ENCODE assay signal across 36 mouse cellular contexts in genomic region chr7:46347692-46348091, GRCm38 (mm10). TPM values are rescaled to one million over a fixed set of nuclear protein-coding genes. Genes with fewer than 3 reads are reported as not detected.
DNase-seq lines count a peak whose midpoint lies in the region; ATAC-seq lines count a peak whose summit lies in the region.
"Had no signal": no experiment of that assay in that cellular context is flagged by ENCODE, and none has a peak within 500 bp of the region (broad histone marks: within the 10 kb centered on the region; RNA-seq: fewer than 3 reads in every experiment).

No protein-coding gene starts in this region.

- no peak overlapping the region for H3K4me3 ChIP-seq in embryonic facial prominence, embryonic 14.5 days (ENCODE audit: low read depth, low read length)
- H3K4me3 ChIP-seq: embryonic facial prominence, embryonic 13.5 days; erythroblast, embryonic 14.5 days; heart, embryonic 10.5 days; heart, embryonic 15.5 days; kidney, embryonic 15.5 days; limb, embryonic 12.5 days; liver, embryonic 15.5 days; midbrain, embryonic 10.5 days; neural tube, embryonic 12.5 days had no signal

- no peak overlapping the region for H3K4me2 ChIP-seq in embryonic facial prominence, embryonic 14.5 days (ENCODE audit: low read depth, low read length)
- H3K4me2 ChIP-seq: embryonic facial prominence, embryonic 13.5 days; heart, embryonic 15.5 days; kidney, embryonic 15.5 days; limb, embryonic 12.5 days; liver, embryonic 15.5 days; lung, embryonic 14.5 days; neural tube, embryonic 12.5 days had no signal

- WGBS in embryonic facial prominence, embryonic 14.5 days: 88% methylated on average over 2 of the region's 4 CpGs

- H3K27me3 ChIP-seq in embryonic facial prominence, embryonic 14.5 days (replicated peaks; ENCODE audit: control insufficient read depth, insufficient read depth, low read length): peaks cover 39% of the 10 kb centered on the region

- H3K9me3 ChIP-seq in embryonic facial prominence, embryonic 14.5 days (ENCODE audit: control insufficient read depth, low read length): no peaks in the 10 kb centered on the region
- H3K9me3 ChIP-seq: embryonic facial prominence, embryonic 13.5 days; heart, embryonic 10.5 days; heart, embryonic 15.5 days; kidney, embryonic 15.5 days; limb, embryonic 12.5 days; liver, embryonic 15.5 days; midbrain, embryonic 10.5 days; neural tube, embryonic 12.5 days had no signal

- no peak for ATAC-seq in embryonic facial prominence, embryonic 14.5 days (ENCODE audit: low read depth)
- ATAC-seq: forebrain, embryonic 16.5 days; intestine, postnatal 0 days; midbrain, embryonic 16.5 days; Patski had no signal

- no peaks in the 10 kb centered on the region for H3K36me3 ChIP-seq in embryonic facial prominence, embryonic 14.5 days (ENCODE audit: control insufficient read depth, insufficient read depth, low read length)
- H3K36me3 ChIP-seq: embryonic facial prominence, embryonic 13.5 days; heart, embryonic 10.5 days; heart, embryonic 15.5 days; kidney, embryonic 15.5 days; limb, embryonic 12.5 days; liver, embryonic 15.5 days; midbrain, embryonic 10.5 days; neural tube, embryonic 12.5 days had no signal

- H3K9ac ChIP-seq in embryonic facial prominence, embryonic 14.5 days (ENCODE audit: low read depth, low read length): no peak overlapping the region
- H3K9ac ChIP-seq: embryonic facial prominence, embryonic 13.5 days; heart, embryonic 15.5 days; kidney, embryonic 15.5 days; limb, embryonic 12.5 days; liver, embryonic 15.5 days; lung, embryonic 14.5 days; neural tube, embryonic 12.5 days had no signal

- no peak overlapping the region for H3K27ac ChIP-seq in embryonic facial prominence, embryonic 14.5 days (replicated peaks; ENCODE audit: low read depth, low read length)
- H3K27ac ChIP-seq: embryonic facial prominence, embryonic 13.5 days; heart, embryonic 10.5 days; heart, embryonic 15.5 days; kidney, embryonic 15.5 days; limb, embryonic 12.5 days; liver, embryonic 15.5 days; midbrain, embryonic 10.5 days; neural tube, embryonic 12.5 days; stomach, postnatal 0 days had no signal

- no peaks in the 10 kb centered on the region for H3K4me1 ChIP-seq in embryonic facial prominence, embryonic 14.5 days (ENCODE audit: control insufficient read depth, insufficient read depth, low read length)
- H3K4me1 ChIP-seq: heart, embryonic 15.5 days; kidney, embryonic 15.5 days; limb, embryonic 12.5 days; liver, embryonic 15.5 days had no signal

- DNase-seq in gastrocnemius, adult 18-20 months (ENCODE audit: low spot score): peak; percentile 51
- DNase-seq in gastrocnemius, postnatal 4 days (ENCODE audit: low spot score in 2 of 2): no peak
- peak; percentile 9 for DNase-seq in kidney, postnatal 10 days
- DNase-seq in kidney, adult 11 months: no peak
- peak; percentile 11 for DNase-seq in embryonic facial prominence, embryonic 14.5 days (ENCODE audit: low spot score)
- DNase-seq in skeletal muscle tissue, adult 2 months (ENCODE audit: low read depth, low spot score): peak; percentile 83
- DNase-seq in adrenal gland, adult 18-20 months (ENCODE audit: low spot score in 2 of 2): no peak
- DNase-seq: adrenal gland, postnatal 25 days; cerebellum, adult 11-12 months; cerebellum, adult 9-11 months; kidney, postnatal 36 days; lung, embryonic 14.5 days; right cerebral cortex, adult 18-20 months; thymus, postnatal 4 days had no signal

RNA-seq across cellular contexts. Expression of gene Myod1, which starts 28.6 kb away (rescaled TPM):
- total RNA-seq in gastrocnemius, adult 18-20 months (2021): 10 to 100 TPM; 14.9 to 15.5 TPM
- total RNA-seq in gastrocnemius, postnatal 4 days (2021): 10 to 100 TPM; 63.8 to 76.5 TPM
- polyA plus RNA-seq in embryonic facial prominence, embryonic 14.5 days (2014; fragmentation: Nextera tagmentation; extraction: Ambion mirVana): 46.5 and 50.7 TPM in 2 replicates
- not detected for total RNA-seq in adrenal gland, adult 18-20 months (2021)
- total RNA-seq: adrenal gland, postnatal 25 days; heart, postnatal 25 days; layer of hippocampus, postnatal 25 days; left cerebral cortex, postnatal 10 days; liver, adult 2 months; megakaryocyte progenitor cell, adult 5-6 weeks; MEL had no signal
- polyA plus RNA-seq: erythroblast, embryonic 14.5 days; forebrain, embryonic 11.5 days; gonadal fat pad, adult 2 months; intestine, postnatal 0 days; liver, adult 2 months; midbrain, embryonic 10.5 days; Patski had no signal

RNA-seq across cellular contexts. Expression of gene Kcnc1, which starts 48.6 kb away (rescaled TPM):
- 10 to 100 TPM; 59.0 to 67.2 TPM for total RNA-seq in gastrocnemius, adult 18-20 months (2021)
- 10 to 100 TPM; 15.8 to 20.2 TPM for total RNA-seq in gastrocnemius, postnatal 4 days (2021)
- 0.69 and 1.1 TPM in 2 replicates for polyA plus RNA-seq in embryonic facial prominence, embryonic 14.5 days (2014; fragmentation: Nextera tagmentation; extraction: Ambion mirVana)
- total RNA-seq in adrenal gland, adult 18-20 months (2021): under 1 TPM; 0.19 to 0.36 TPM
- total RNA-seq: MEL had no signal
- polyA plus RNA-seq: heart, embryonic 15.5 days; liver, adult 2 months; liver, embryonic 15.5 days had no signal

Comparison
In these comparisons a context has a peak if more than half of its experiments do, and no peak if none do; other contexts are left out.
1. DNase-seq: peak in gastrocnemius, adult 18-20 months (single experiment), kidney, postnatal 10 days (single experiment), embryonic facial prominence, embryonic 14.5 days (single experiment) and skeletal muscle tissue, adult 2 months (single experiment); none in gastrocnemius, postnatal 4 days (0 of 2), kidney, adult 11 months (single experiment) and adrenal gland, adult 18-20 months (0 of 2).
2. RNA of gene Myod1, which starts 28.6 kb away (total RNA-seq): 63.8 to 76.5 TPM in gastrocnemius, postnatal 4 days and 14.9 to 15.5 TPM in gastrocnemius, adult 18-20 months; not detected in adrenal gland, adult 18-20 months; every median in the first group is over 10 times any median in the second.
3. RNA of gene Kcnc1, which starts 48.6 kb away (total RNA-seq): 59.0 to 67.2 TPM in gastrocnemius, adult 18-20 months and 15.8 to 20.2 TPM in gastrocnemius, postnatal 4 days; 0.19 to 0.36 TPM in adrenal gland, adult 18-20 months; every median in the first group is over 10 times any median in the second.